Mouse (Mus musculus): ENCODE results near the gene Plin3.

- TF ChIP-seq CTCF (IDR thresholded peaks at IDR 0.05; ENCODE audit: low read depth): no peak
- no peak for TF ChIP-seq EP300 (IDR thresholded peaks at IDR 0.05; ENCODE audit: low read depth)
These were observed 7.5 kb upstream of the Plin3 start, which contains the start of gene Arrdc5 for GRCm38 (mm10) chr17:56300186-56300585.

All from liver, postnatal 0 days (tissue).